Mouse (Mus musculus) testis, adult 10 weeks (tissue): ENCODE data around the gene Gm14569. TPM values are rescaled to one million over a fixed set of nuclear protein-coding genes. Genes with fewer than 3 reads are reported as not detected.

Source experiments
- polyA plus RNA-seq: library from polyadenylated mRNA; stranded (reverse); fragments of 350-450 nt; fragmentation: Illumina TruSeq; extraction: RNeasy Lipid Tissue Mini Kit (QIAGEN cat#74804); gene quantifications from one replicate; pipeline ENCODE4 v1.2.3, GENCODE M21; 2014; ENCODE audit warnings: low read depth, low replicate concordance

Gene Gm14569
- polyA plus RNA-seq: 261 TPM

DNA sequence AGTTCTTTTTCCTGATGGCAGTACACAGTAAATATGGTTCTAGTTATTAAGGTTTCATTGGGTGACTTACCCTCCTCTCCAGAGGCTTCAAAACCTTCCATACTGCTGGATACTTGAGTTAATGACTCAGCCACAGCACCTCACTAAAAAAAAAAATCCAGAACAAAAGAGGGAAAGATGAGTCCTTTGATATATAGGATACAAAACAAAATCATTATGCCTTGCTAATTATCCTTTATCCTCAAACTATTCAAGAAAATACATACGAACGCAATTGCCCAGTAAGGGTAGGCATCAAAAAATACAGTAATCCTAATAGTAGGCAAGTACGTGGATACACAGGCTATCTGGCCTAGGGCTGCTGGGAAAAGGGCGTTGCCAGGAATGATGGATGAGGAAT is at the start of gene Gm14569:
Gene Gm14569 (minus strand): TSS at position 101 of the 400 bp plus-strand sequence.

DNA sequence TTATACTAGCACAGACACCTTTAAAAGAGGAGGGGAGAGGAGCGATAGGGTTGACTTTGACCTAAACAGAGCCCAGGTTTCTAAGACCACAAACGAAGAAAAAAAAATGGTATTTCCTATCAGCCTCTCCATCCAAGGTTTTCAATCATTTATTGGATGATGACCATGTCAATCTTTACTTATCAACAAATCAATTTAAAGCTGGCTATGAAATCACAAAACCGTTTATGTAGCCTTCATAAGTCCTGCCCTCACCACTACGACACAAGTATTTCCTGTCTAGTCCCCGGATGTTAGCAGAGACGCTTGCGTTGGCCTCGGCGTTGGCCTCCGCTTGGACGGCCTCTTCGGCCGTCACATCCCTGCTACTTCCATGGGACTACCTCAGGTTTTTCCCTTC is 90.7 kb downstream of the Gm14569 start, which contains the start of gene Gm6268:
Gene Gm6268 (plus strand): TSS at position 301 of the 400 bp plus-strand sequence.

Other genes with a start within 250 kb of the Gm14569 start
- 31.8 TPM for gene Lonrf3, start 163.5 kb downstream of the Gm14569 start, polyA plus RNA-seq
- gene Gm6268, start 90.5 kb downstream of the Gm14569 start, polyA plus RNA-seq: 8.6 TPM
- gene Pgrmc1, start 106.4 kb upstream of the Gm14569 start, polyA plus RNA-seq: 230 TPM
- 13.4 TPM for gene Akap17b, start 153.6 kb upstream of the Gm14569 start, polyA plus RNA-seq